Mouse (Mus musculus) cerebellum, adult 2 months (tissue): Measurements from ENCODE around the gene Sox11.

Experiments
- CTCF ChIP-seq: fragments of 200-500 bp; IDR thresholded peaks from 2 replicates; pipeline ENCODE4 v1.5.1; 2011; ENCODE audit warnings: low read depth, mild to moderate bottlenecking, control low read depth, low read length, moderate library complexity, borderline replicate concordance; ENCODE audit not compliant: insufficient read depth
- POLR2A ChIP-seq: fragments of 200-500 bp; IDR thresholded peaks from 2 replicates; pipeline ENCODE4 v1.6.1; 2011; ENCODE audit warnings: low read length, control low read depth, borderline replicate concordance; ENCODE audit not compliant: insufficient read depth

DNA sequence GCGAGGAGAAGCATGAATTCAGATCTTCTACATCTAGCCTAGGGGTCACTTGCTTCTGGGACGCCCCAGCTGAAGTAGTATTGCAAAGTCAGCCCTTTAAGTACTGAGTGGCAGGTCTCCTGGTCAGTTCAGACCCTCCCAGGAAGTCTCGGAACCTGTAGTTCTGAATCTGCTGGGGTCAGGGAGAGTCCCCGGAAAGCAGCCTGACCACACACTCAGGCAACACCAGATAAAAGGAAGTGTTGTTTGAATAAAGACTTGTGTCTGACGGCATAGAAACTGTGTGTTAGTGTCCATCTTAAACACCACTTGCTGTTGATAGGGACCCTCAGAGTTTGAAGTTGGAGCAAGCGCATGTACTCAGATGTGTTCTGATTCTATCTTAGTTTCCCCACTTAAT, 39.2 kb downstream of the Sox11 start:
- TF ChIP-seq CTCF (no peak), POLR2A (no peak)
